Mouse (Mus musculus): Measurements from ENCODE around the gene Olfr624.
"Not testable (repeated sequence)": the region's sequence is repeated elsewhere in the genome, so short reads cannot be mapped to it uniquely, and the experiment has no call there.

Gene Olfr624

GRCm38 (mm10) chr7:103671091-103671490 is at the start of gene Olfr624:
Olfr624 (minus strand) TSS chr7:103671191.
- no peak for DNase-seq (ENCODE audit: extremely low spot score, low spot score)

GRCm38 (mm10) chr7:103716398-103716797 is 45.4 kb upstream of the Olfr624 start:
- not testable (repeated sequence) for DNase-seq (ENCODE audit: extremely low spot score, low spot score)

GRCm38 (mm10) chr7:103714371-103714770 is 43.4 kb upstream of the Olfr624 start, which contains the start of gene Olfr243:
Olfr243 (plus strand) TSS chr7:103714671.
- DNase-seq (ENCODE audit: extremely low spot score, low spot score) = no peak

DNA sequence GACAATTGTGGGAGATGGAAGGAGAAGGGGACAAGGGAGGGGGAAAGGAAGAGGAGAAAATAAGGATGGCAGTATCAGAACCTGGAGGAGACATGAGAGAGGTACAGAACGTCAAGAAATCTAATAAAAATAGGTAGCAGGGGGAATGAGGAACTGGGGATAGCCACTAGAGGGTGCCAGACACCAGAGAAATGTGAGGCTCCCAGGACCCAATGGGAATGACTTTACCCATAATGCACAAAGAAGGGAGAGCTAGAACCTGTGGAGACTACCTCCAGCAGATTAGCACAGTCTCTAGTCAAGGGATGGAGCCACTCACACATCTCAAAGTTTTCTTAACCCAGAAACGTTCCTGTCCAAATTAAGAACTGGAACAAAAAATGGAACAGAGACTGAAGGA is 41.0 kb upstream of the Olfr624 start:
- DNase-seq (ENCODE audit: extremely low spot score, low spot score) = no peak

- no peak for DNase-seq (ENCODE audit: extremely low spot score, low spot score)
Observed at GRCm38 (mm10) chr7:103699469-103699868, 28.5 kb upstream of the Olfr624 start.

DNA sequence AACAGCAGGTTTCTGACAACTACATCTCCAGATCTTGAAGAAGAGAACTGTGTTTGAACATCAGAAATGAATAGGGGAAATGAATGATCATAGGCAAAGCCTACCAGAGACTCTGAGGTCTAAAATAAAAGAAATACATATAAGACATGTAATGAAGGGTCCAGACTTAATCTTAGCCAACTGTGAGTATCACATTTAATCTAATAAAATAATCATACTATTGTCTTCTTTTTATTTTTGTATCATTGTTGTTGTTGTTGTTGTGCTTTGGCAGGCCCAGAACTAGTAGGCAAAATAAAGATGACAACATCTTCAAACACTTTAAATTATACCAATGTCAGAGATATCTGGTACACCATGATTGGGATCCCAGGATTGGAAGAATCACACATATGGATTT is 11.4 kb upstream of the Olfr624 start, which contains the start of gene Olfr625-ps1:
TSS of gene Olfr625-ps1 (plus strand) at position 301 of the 400 bp plus-strand sequence.
- no peak for DNase-seq (ENCODE audit: extremely low spot score, low spot score)

- no peak for DNase-seq (ENCODE audit: extremely low spot score, low spot score)
Observed at GRCm38 (mm10) chr7:103663598-103663997, 7.4 kb downstream of the Olfr624 start, which contains the start of gene Olfr623. Olfr623 (minus strand) TSS chr7:103663698.

DNA sequence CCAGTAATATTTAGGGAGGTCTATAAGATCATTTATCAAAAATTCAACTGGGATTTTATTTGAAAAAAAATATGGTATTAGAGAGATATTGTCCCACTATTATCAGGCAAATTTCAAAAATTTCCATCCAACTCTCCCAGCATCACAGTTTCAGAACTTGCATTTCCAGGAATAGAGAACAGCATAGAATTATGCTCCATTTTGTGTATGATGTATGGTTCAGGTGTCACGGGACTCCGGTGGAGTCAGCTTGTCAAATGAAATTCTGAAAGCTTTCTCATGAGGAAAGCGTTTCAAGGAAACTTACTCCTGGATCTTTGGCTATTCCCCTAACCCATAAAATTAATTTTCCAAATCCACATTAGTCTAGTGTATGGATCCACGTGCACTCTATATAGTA is 26.9 kb downstream of the Olfr624 start:
- DNase-seq (ENCODE audit: extremely low spot score, low spot score) = no peak

DNA sequence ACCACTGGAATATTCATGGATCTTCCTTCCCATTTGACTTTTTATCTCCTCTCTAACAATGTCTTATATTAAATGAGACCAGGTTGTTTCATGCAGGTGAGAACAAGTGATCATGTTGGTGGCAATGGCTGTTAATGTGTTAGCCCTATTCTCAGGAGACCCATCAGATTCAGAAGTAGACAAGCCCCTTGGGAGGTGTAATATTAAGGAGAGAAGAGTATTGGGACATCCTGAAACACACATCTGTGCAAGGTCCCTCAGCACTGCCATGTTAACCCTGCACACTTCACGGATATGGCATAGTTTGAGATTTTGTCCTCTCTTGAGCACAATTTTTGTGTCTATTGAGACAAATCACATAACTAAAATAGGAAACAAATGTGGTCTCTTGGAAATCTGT is 28.4 kb downstream of the Olfr624 start, which contains the start of gene Olfr622:
TSS of gene Olfr622 (minus strand) at position 101 of the 400 bp plus-strand sequence.
- no peak for DNase-seq (ENCODE audit: extremely low spot score, low spot score)

GRCm38 (mm10) chr7:103636795-103637194 is 34.2 kb downstream of the Olfr624 start:
- no peak for DNase-seq (ENCODE audit: extremely low spot score, low spot score)
